Mouse (Mus musculus) liver, adult (tissue): Measurements from ENCODE around the gene Eif4e1b.

Experiments
- GATA4 ChIP-seq: IDR thresholded peaks from 2 replicates; pipeline ENCODE4 v1.6.1; 2014; ENCODE audit warnings: mild to moderate bottlenecking, low read length; ENCODE audit not compliant: insufficient replicate concordance

Eif4e1b gene

GRCm38 (mm10) chr13:54783698-54784097 lies at the start of gene Eif4e1b:
Gene Eif4e1b, plus strand, starts transcription at chr13:54783998.
- TF ChIP-seq GATA4: no peak

- TF ChIP-seq GATA4: no peak
Measured at GRCm38 (mm10) chr13:54736931-54737330, 46.9 kb upstream of the Eif4e1b start.

- no peak for TF ChIP-seq GATA4
Measured at GRCm38 (mm10) chr13:54737488-54738212, 46.1 kb upstream of the Eif4e1b start.

- TF ChIP-seq GATA4: no peak
Measured at GRCm38 (mm10) chr13:54738213-54738601, 45.6 kb upstream of the Eif4e1b start.

GRCm38 (mm10) chr13:54746110-54746509 lies 37.7 kb upstream of the Eif4e1b start:
- no peak for TF ChIP-seq GATA4

- TF ChIP-seq GATA4: no peak
Measured at GRCm38 (mm10) chr13:54746896-54747295, 36.9 kb upstream of the Eif4e1b start.

GRCm38 (mm10) chr13:54748190-54748589 lies 35.6 kb upstream of the Eif4e1b start:
- TF ChIP-seq GATA4: no peak

- no peak for TF ChIP-seq GATA4
Measured at GRCm38 (mm10) chr13:54748721-54749060, 35.1 kb upstream of the Eif4e1b start.

GRCm38 (mm10) chr13:54749061-54749863 lies 34.5 kb upstream of the Eif4e1b start:
- no peak for TF ChIP-seq GATA4

GRCm38 (mm10) chr13:54749864-54750411 lies 33.9 kb upstream of the Eif4e1b start, which contains the start of gene Gprin1:
Gene Gprin1, minus strand, starts transcription at chr13:54749874.
- TF ChIP-seq GATA4: no peak

GRCm38 (mm10) chr13:54750699-54751098 lies 33.1 kb upstream of the Eif4e1b start:
- no peak for TF ChIP-seq GATA4

- TF ChIP-seq GATA4: no peak
Measured at GRCm38 (mm10) chr13:54752656-54753055, 31.1 kb upstream of the Eif4e1b start.

- no peak for TF ChIP-seq GATA4
Measured at GRCm38 (mm10) chr13:54753733-54754132, 30.1 kb upstream of the Eif4e1b start.

GRCm38 (mm10) chr13:54754169-54755080 lies 29.4 kb upstream of the Eif4e1b start:
- TF ChIP-seq GATA4: no peak
